Mouse (Mus musculus): Measurements from ENCODE around the gene Inhbe.
"Not testable (repeated sequence)": the region's sequence is repeated elsewhere in the genome, so short reads cannot be mapped to it uniquely, and the experiment has no call there.

The Inhbe gene

GRCm38 (mm10) chr10:127323131-127323855 is 30.9 kb downstream of the Inhbe start:
- DNase-seq (ENCODE audit: low spot score in 2 of 2): peak in 1 of 2 experiments; percentile 61

GRCm38 (mm10) chr10:127322669-127323068 is 31.5 kb downstream of the Inhbe start:
- DNase-seq (ENCODE audit: low spot score in 2 of 2): no peak

GRCm38 (mm10) chr10:127322178-127322577 is 32.0 kb downstream of the Inhbe start:
- DNase-seq (ENCODE audit: low spot score in 2 of 2): no peak

GRCm38 (mm10) chr10:127321621-127322020 is 32.6 kb downstream of the Inhbe start, which contains the start of gene Arhgap9:
Gene Arhgap9 (plus strand): TSS chr10:127321964.
- DNase-seq (ENCODE audit: low spot score in 2 of 2): no peak

GRCm38 (mm10) chr10:127319969-127320368 is 34.2 kb downstream of the Inhbe start:
- no peak for DNase-seq (ENCODE audit: low spot score in 2 of 2)

- no peak for DNase-seq (ENCODE audit: low spot score in 2 of 2)
Observed at GRCm38 (mm10) chr10:127318009-127318408, 36.2 kb downstream of the Inhbe start.

- DNase-seq (ENCODE audit: low spot score in 2 of 2): no peak
Observed at GRCm38 (mm10) chr10:127317277-127317676, 36.9 kb downstream of the Inhbe start.

- not testable (repeated sequence) for DNase-seq (ENCODE audit: low spot score in 2 of 2)
Observed at GRCm38 (mm10) chr10:127314950-127315349, 39.3 kb downstream of the Inhbe start.

GRCm38 (mm10) chr10:127313516-127313915 is 40.7 kb downstream of the Inhbe start:
- not testable (repeated sequence) for DNase-seq (ENCODE audit: low spot score in 2 of 2)

- no peak for DNase-seq (ENCODE audit: low spot score in 2 of 2)
Observed at GRCm38 (mm10) chr10:127312858-127313257, 41.4 kb downstream of the Inhbe start.

GRCm38 (mm10) chr10:127312356-127312676 is 41.9 kb downstream of the Inhbe start:
- peak; percentile 83 to 92 for DNase-seq (ENCODE audit: low spot score in 2 of 2)

GRCm38 (mm10) chr10:127311476-127312355 is 42.5 kb downstream of the Inhbe start, which contains the start of gene Mars:
Gene Mars (minus strand): TSS chr10:127311786.
- peak; percentile 93 for DNase-seq (ENCODE audit: low spot score in 2 of 2)

- DNase-seq (ENCODE audit: low spot score in 2 of 2): peak in 1 of 2 experiments; percentile 67
Observed at GRCm38 (mm10) chr10:127310523-127311475, 43.4 kb downstream of the Inhbe start.

GRCm38 (mm10) chr10:127309167-127309566 is 45.0 kb downstream of the Inhbe start:
- DNase-seq (ENCODE audit: low spot score in 2 of 2): not testable (repeated sequence)

GRCm38 (mm10) chr10:127303136-127303535 is 51.1 kb downstream of the Inhbe start:
- no peak for DNase-seq (ENCODE audit: low spot score in 2 of 2)

- no peak for DNase-seq (ENCODE audit: low spot score in 2 of 2)
Observed at GRCm38 (mm10) chr10:127300361-127300760, 53.9 kb downstream of the Inhbe start.
